Mouse (Mus musculus) Patski (cell line): ENCODE results near the gene Thop1. TPM values are rescaled to one million over a fixed set of nuclear protein-coding genes. Genes with fewer than 3 reads are reported as not detected.

ENCODE experiments used
- ATAC-seq: fragments of 100-300 bp; one replicate; pipeline ENCODE4 v1.8.0; 2021
- CTCF ChIA-PET: fragments of 350-600 bp; sonication (Branson Sonifier 250); formaldehyde crosslinking; loops from one replicate; lab custom pipeline; 2022; ENCODE audit warnings: inconsistent platforms; lab: Charles Lee
- POLR2A ChIA-PET: fragments of 350-600 bp; sonication (Branson Sonifier 250); formaldehyde crosslinking; loops from one replicate; lab custom pipeline; 2022; ENCODE audit warnings: antibody characterized with exemption, inconsistent platforms; lab: Charles Lee
- DNase-seq: peaks from one replicate; pipeline ENCODE4 v3.0.0-alpha.2; 2011; ENCODE audit warnings: low read depth, low spot score
- H3K27me3 ChIP-seq: fragments of 371-371 bp; one replicate; pipeline ENCODE4 v1.5.1; 2021
- CTCF ChIP-seq: fragments of 100-300 bp; IDR thresholded peaks from one replicate; pipeline ENCODE4 v1.5.1; 2021
- in situ Hi-C: fragments of 300-500 bp; cut with MboI; formaldehyde crosslinking; loops from 3 replicates; pipeline ENCODE4 v1.11.1; 2018; ENCODE audit warnings: low pct_unique_long_range_greater_than_20kb, mixed read lengths
- polyA plus RNA-seq: library from polyadenylated mRNA; unstranded; gene quantifications from one replicate; pipeline ENCODE4 v1.2.3, GENCODE M21; 2021

Gene Thop1
- polyA plus RNA-seq, 1 experiment from 2014 or later, result 43.3 TPM

DNA sequence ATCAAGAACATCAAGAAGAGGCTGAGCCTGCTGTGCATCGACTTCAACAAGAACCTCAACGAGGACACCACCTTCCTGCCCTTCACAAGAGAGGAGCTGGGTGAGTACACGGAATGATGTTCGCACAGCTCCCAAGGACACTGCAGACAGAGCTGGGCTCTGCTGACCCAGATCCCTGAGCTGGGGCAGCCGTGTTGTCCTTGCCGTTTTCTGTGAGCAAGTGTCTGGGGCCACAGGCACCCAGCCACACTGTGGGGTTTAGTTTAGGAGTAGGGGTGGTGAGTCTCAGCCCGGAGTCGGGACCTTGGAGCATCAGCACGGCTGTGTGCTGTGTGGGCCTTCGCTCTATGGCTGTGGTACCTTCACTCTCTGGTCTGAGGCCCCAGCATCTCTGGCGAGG is 8.1 kb downstream of the Thop1 start:
- ChIA-PET POLR2A (interaction anchor here (1.3 kb wide), 1 partner anchor 9 kb away, joined by 3 read pairs; the partner anchor contains the start of gene Thop1), CTCF (no interaction called here)
- in situ Hi-C loops, result loop anchor here (10.0 kb wide), 1 partner anchor 97 kb away; the partner anchor contains the start of gene Eef2
- DNase-seq (no peak), ATAC-seq (no peak)
- TF ChIP-seq CTCF, result no peak
- no peaks in the 10 kb centered on the region for H3K27me3 ChIP-seq

GRCm38 (mm10) chr10:81080008-81080655 is 10.3 kb downstream of the Thop1 start:
- TF ChIP-seq CTCF, result no peak
- no peak for DNase-seq
- CTCF ChIA-PET, result no interaction called here
- ATAC-seq, result no peak
- in situ Hi-C loops, result no loop called here
- POLR2A ChIA-PET, result interaction anchor here (0.6 kb wide), 1 partner anchor 26 kb away, joined by 3 read pairs; no protein-coding TSS in a partner anchor
- H3K27me3 ChIP-seq, result no peaks in the 10 kb centered on the region

DNA sequence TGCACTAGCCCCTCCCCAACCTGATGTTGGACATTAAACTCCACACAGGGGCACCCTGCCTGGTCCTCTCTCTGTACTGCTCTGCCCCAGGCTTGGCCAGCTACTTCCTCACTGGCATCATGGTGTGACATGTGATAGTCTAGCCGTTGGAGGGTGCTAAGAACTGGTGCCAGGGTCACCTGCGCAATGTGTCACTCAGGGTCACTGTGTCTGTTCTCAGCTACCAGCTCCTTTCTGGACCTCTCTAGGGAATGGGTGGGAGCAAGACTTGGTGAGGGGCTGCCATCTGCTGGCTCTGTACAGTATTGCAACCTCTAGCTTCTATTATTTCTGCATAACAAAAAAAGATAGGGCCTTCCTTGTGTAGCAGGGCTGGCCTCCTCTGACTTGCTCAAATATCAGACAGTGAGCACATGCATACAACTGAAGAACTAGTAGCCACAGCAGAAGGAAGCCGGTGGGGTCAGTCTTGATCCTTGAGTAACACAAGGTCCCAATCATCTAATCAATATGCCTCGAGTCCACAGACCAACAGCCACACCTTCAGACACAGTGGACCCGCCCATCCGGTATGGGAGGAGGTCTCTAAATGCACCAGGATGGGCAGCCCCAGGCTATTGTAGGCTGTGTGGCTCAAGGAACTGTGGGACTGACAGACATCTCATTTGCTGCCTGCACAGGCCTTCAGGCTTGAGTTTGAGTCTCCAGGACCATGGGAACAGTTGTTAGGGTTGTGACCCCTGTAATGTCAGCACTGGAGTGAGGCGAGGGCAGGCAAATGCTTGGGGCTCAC is 12.5 kb downstream of the Thop1 start:
- ATAC-seq, result no peak
- in situ Hi-C loops, result no loop called here
- POLR2A ChIA-PET, result interaction anchor here (0.7 to 1.4 kb wide), 3 partner anchors 11 to 91 kb away, joined by 3 to 8 read pairs (median 3); partner anchors contain the start of gene Map2k2

GRCm38 (mm10) chr10:81087021-81087420 is 17.2 kb downstream of the Thop1 start:
- ChIA-PET POLR2A (no interaction called here), CTCF (interaction anchor here (1.2 kb wide), 1 partner anchor 13 kb away, joined by 3 read pairs; no protein-coding TSS in a partner anchor)
- TF ChIP-seq CTCF, result no peak
- ATAC-seq, result no peak
- in situ Hi-C loops, result no loop called here
- no peak for DNase-seq
- peaks cover 7% of the 10 kb centered on the region for H3K27me3 ChIP-seq

More for the DNA sequence above, 12.5 kb downstream of the Thop1 start:
- TF ChIP-seq CTCF, result no peak
- no peak for DNase-seq
- CTCF ChIA-PET, result interaction anchor here (0.6 to 2.1 kb wide), 17 partner anchors 8 to 93 kb away, joined by 3 to 9 read pairs (median 4); partner anchors contain the start of gene Creb3l3
- no peaks in the 10 kb centered on the region for H3K27me3 ChIP-seq

DNA sequence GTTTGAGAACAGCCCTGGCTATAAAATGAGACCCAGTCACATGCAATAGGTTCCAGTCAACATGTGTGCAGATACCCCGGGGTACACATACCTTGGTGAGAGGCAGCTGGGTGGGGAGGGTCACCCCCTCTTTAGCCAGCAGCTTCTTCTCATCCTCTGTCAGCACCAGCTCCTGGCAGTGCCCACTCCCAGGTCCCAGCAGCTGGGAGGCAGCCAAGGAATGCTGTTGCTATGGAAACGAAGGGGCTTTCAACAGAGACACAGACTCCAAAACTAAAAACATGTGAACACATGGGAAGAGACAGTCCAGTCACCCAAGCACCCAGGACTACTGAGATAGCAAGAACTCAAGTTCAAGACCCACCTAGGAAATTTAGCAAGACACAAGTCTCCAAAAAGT is 19.4 kb downstream of the Thop1 start:
- TF ChIP-seq CTCF, result no peak
- H3K27me3 ChIP-seq, result peaks cover 14% of the 10 kb centered on the region
- ChIA-PET CTCF (no interaction called here), POLR2A (interaction anchor here (0.6 to 0.7 kb wide), 2 partner anchors 14 to 294 kb away, joined by 4 to 5 read pairs; no protein-coding TSS in a partner anchor)
- in situ Hi-C loops, result no loop called here
- ATAC-seq (no peak), DNase-seq (no peak)

DNA sequence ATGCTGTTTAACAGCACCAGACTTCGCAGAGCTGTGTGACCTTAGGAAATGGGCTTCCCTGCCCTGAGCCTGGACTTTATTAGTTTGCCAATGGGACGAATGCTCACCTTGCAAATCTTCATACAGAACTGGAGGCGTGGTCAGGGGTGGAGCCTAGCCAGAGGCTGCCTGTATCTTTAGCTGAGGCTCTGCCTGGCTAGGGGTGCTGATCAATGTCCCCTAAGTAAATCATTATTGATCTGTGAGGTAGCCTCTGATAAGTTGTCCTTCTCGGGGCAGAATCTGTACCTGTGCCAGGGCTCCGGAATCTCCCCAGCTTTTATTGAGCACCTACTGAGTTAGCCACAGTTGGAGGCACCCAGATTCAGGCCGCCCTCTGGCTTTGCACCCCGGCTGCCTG is 20.8 kb downstream of the Thop1 start:
- in situ Hi-C loops, result no loop called here
- ChIA-PET POLR2A (no interaction called here), CTCF (no interaction called here)
- H3K27me3 ChIP-seq, result peaks cover 14% of the 10 kb centered on the region
- no peak for DNase-seq
- no peak for ATAC-seq
- TF ChIP-seq CTCF, result no peak

GRCm38 (mm10) chr10:81092465-81093250 is 22.8 kb downstream of the Thop1 start:
- TF ChIP-seq CTCF, result no peak
- no peak for DNase-seq

DNA sequence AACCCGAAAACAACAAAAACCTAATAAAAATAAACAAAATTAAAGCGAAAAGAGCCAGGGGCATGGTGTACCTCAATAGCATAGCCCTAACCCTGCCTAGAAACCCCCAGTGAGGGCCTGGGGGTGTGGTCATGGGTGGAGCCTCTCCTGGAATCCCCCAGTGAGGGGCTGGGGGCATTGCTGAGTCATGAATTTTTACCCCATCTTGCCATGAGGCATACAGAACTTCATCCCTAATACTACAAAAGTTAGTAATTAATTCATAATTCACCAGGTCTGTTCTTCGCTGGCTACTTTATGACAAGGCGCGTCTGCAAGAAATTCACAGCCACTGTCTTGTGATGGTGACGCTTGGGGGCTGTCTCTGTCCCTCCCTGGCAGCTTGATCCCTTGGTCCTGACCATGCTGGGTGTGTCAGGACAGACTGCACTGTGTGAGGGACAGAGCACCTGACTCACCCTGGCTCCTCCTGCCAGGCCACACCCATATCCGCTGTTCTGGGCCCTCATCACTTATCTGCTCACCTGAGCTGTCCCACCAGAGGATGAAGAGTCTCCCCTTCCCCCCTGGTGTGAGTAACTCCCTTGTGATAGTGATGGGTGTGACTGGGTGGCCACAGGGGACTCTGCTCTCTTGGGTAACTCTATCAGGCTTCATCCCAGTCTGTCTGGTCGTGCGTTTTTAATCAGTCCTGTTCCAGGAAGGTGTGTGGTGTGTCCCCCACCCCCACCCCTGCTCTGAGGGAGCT is 25.3 kb downstream of the Thop1 start:
- CTCF ChIA-PET, result interaction anchor here (0.6 kb wide), 1 partner anchor 13 kb away, joined by 3 read pairs; no protein-coding TSS in a partner anchor
- DNase-seq (no peak), ATAC-seq (no peak)
- POLR2A ChIA-PET, result interaction anchor here (0.6 to 1.1 kb wide), 2 partner anchors 11 to 47 kb away, joined by 4 to 6 read pairs; no protein-coding TSS in a partner anchor
- peaks cover 14% of the 10 kb centered on the region for H3K27me3 ChIP-seq
- TF ChIP-seq CTCF, result no peak
- in situ Hi-C loops, result no loop called here

More at GRCm38 (mm10) chr10:81092465-81093250, 22.8 kb downstream of the Thop1 start:
- no peak for ATAC-seq
- POLR2A ChIA-PET, result interaction anchor here (0.5 to 1.0 kb wide), 2 partner anchors 10 to 81 kb away, joined by 3 to 8 read pairs; no protein-coding TSS in a partner anchor
- CTCF ChIA-PET, result interaction anchor here (1.6 kb wide), 1 partner anchor 11 kb away, joined by 6 read pairs; no protein-coding TSS in a partner anchor
- in situ Hi-C loops, result no loop called here
- H3K27me3 ChIP-seq, result peaks cover 14% of the 10 kb centered on the region

DNA sequence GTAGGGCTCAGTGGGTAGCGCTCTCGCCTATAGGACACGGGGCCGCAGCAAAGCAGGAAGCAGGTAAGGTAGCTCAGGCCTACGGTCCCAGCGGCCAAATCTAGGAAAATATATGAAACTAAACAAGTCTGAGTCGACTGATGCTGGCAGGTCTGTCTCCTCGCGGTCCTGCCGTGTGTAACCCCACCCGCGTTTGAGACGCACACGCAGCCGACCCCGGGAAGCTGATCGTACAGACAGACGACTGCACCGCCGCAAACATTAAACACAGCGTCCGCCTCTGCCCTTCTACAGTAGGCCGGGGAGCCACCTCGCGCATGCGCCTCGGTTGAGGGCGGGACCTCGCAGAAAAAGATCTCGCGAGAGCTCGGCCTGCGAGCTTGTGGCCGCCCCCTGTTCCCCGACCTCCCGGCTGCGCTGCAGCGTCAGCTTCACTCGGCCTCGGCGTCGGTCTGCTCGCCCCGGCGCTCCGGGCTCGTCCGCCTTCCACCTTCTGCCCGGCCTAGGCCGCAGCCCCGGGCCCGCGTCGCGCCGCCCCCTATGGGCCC is 35.8 kb downstream of the Thop1 start, which contains the start of gene Map2k2:
Gene Map2k2 (plus strand): TSS at position 351 of the 548 bp plus-strand sequence.
- H3K27me3 ChIP-seq, result no peaks in the 10 kb centered on the region
- ATAC-seq, result peak; percentile 80
- ChIA-PET POLR2A (interaction anchor here (0.6 to 1.3 kb wide), 5 partner anchors 11 to 25 kb away, joined by 3 to 10 read pairs (median 4); no protein-coding TSS in a partner anchor), CTCF (interaction anchor here (1.2 to 1.3 kb wide), 3 partner anchors 9 to 27 kb away, joined by 3 to 4 read pairs (median 3); no protein-coding TSS in a partner anchor)
- peak; percentile 73 for DNase-seq
- no peak for TF ChIP-seq CTCF
- in situ Hi-C loops, result no loop called here
